Mouse (Mus musculus): ENCODE results near the gene Galk1. TPM values are rescaled to one million over a fixed set of nuclear protein-coding genes. Genes with fewer than 3 reads are reported as not detected.

Gene Galk1
- total RNA-seq, 1 experiment: 144 TPM

DNA sequence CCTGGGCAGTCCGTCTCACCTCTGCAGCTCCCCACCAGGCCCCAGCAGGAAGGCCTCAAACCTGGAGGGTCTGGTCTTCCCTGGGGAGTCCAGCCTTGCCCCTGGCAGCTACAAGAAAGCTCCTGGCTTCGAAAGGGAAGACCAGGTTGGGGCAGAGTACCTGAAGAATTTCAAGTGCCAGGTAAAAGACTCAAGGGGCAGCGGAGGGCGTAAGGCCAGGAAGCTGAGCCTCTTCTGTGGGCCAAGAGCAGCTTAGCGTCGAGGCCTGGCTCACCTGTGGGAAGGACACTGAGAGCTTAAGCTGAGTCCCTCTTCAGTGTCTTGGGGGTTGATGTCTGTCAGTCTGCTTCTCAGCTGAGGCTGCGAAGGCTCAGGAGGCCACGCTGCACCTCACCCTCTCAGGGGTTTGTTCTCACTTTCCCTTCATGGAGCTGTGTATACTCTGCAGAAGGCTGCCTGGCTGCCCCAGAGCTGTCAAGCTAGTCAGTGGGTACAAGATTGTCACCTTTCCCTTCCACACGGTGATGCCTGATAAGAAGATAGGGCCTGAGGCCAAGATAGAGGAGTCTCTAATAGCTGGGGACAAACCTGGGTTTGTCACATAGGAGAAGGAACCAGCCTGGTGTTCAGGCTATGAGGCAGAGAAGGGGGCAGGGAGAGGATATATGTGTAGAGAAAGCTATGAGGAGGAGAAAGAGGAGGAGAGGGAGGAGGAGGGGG lies 41.2 kb upstream of the Galk1 start:
- TF ChIP-seq HCFC1 (IDR thresholded peaks at IDR 0.05; ENCODE audit: borderline replicate concordance, insufficient read depth, low read length): no peak
- no peak for TF ChIP-seq ZC3H11A (IDR thresholded peaks at IDR 0.05; ENCODE audit: borderline replicate concordance, low read depth, low read length)
- TF ChIP-seq CHD2 (IDR thresholded peaks at IDR 0.05; ENCODE audit: low read depth, low read length): no peak
- no peak for TF ChIP-seq MAFK (IDR thresholded peaks at IDR 0.05; ENCODE audit: insufficient read depth, low read depth, low read length)
- TF ChIP-seq ZNF384 (IDR thresholded peaks at IDR 0.05; ENCODE audit: low read depth, low read length): no peak
- peaks cover 85% of the 10 kb centered on the region for H3K36me3 ChIP-seq (ENCODE audit: control insufficient read depth, insufficient read depth, low read length, poor library complexity, severe bottlenecking)

DNA sequence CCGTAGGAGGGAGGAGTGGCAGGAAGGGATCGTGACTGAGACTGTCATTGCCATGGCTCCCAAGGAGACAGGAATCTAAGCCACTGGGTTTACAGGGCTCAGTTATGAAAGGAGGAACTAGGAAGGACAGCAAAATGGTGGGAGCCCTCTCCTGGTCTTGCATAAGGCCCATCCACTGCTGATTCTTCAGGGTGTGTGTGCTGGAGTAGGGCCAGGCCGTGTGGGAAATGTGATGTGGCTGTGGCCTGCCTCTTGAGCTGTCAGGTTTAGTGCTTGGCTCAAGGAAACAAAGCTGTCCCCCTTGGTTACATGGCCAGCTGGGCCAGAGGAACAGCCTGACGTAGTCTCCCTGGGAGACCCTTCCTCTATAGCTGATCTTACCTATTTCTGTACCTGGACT lies 37.7 kb upstream of the Galk1 start:
- Histone ChIP-seq H3K9me3 (ENCODE audit: control insufficient read depth, insufficient read depth, low read depth, low read length) (no peaks in the 10 kb centered on the region), H3K4me1 (ENCODE audit: control insufficient read depth in 2 of 2, insufficient read depth in 2 of 2, low read length in 2 of 2, poor library complexity in 1 of 2) (peaks cover 0 to 2% of the 10 kb centered on the region in 2 experiments; a peak in 2 of 4 replicates), H3K27ac (ENCODE audit: insufficient read depth, low read depth, low read length, poor library complexity, severe bottlenecking) (no peak overlapping the region; the same call in 1 of the 2 replicates), H3K9ac (ENCODE audit: insufficient read depth, low read depth, low read length, poor library complexity, severe bottlenecking) (no peak overlapping the region), H3K36me3 (ENCODE audit: control insufficient read depth, insufficient read depth, low read length, poor library complexity, severe bottlenecking) (peaks cover 61% of the 10 kb centered on the region), H3K4me3 (ENCODE audit: insufficient read depth in 1 of 2, low read depth in 1 of 2, low read length in 2 of 2, poor library complexity in 1 of 2, severe bottlenecking in 1 of 2) (no peak overlapping the region)
- in situ Hi-C loops (cut with MboI; ENCODE audit: low sequenced_read_pairs in 2 of 2, unreplicated experiment in 2 of 2): no loop called here
- TF ChIP-seq HCFC1 (IDR thresholded peaks at IDR 0.05; ENCODE audit: borderline replicate concordance, insufficient read depth, low read length): no peak
- TF ChIP-seq MAFK (IDR thresholded peaks at IDR 0.05; ENCODE audit: insufficient read depth, low read depth, low read length): no peak
- TF ChIP-seq ZC3H11A (IDR thresholded peaks at IDR 0.05; ENCODE audit: borderline replicate concordance, low read depth, low read length): no peak
- TF ChIP-seq ZNF384 (IDR thresholded peaks at IDR 0.05; ENCODE audit: low read depth, low read length): no peak
- TF ChIP-seq CHD2 (IDR thresholded peaks at IDR 0.05; ENCODE audit: low read depth, low read length): no peak
- DNase-seq (ENCODE audit: low read depth, low spot score): no peak

More for the DNA sequence above, 41.2 kb upstream of the Galk1 start:
- in situ Hi-C loops (cut with MboI; ENCODE audit: low sequenced_read_pairs in 2 of 2, unreplicated experiment in 2 of 2): no loop called here
- Histone ChIP-seq H3K9ac (ENCODE audit: insufficient read depth, low read depth, low read length, poor library complexity, severe bottlenecking) (no peak overlapping the region), H3K9me3 (ENCODE audit: control insufficient read depth, insufficient read depth, low read depth, low read length) (no peaks in the 10 kb centered on the region), H3K27ac (ENCODE audit: insufficient read depth, low read depth, low read length, poor library complexity, severe bottlenecking) (no peak overlapping the region), H3K4me3 (ENCODE audit: insufficient read depth in 1 of 2, low read depth in 1 of 2, low read length in 2 of 2, poor library complexity in 1 of 2, severe bottlenecking in 1 of 2) (no peak overlapping the region), H3K4me1 (ENCODE audit: control insufficient read depth in 2 of 2, insufficient read depth in 2 of 2, low read length in 2 of 2, poor library complexity in 1 of 2) (0 out of 4 replicates have a peak, but pooled peaks cover 0 to 3% of the 10 kb centered on the region in 2 experiments)
- DNase-seq (ENCODE audit: low read depth, low spot score): no peak

DNA sequence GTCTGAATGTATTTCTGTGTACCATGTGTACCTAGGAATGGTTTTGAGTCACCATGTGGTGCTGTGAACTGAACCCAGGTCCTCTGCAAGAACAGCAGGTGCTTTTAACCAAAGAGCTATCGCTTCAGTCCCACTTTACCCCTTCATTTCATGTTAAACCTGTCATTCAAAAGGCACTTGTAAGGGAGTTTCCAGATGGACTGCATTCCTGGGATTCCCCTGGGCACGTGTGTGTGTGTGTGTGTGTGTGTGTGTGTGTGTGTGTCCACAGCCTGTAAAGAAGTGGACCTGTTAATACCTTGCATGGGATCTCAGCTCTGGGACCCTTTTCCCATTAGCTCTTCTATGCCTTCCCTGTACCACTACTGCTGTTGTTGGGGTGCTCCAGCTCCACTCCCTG lies 37.1 kb upstream of the Galk1 start:
- TF ChIP-seq CHD2 (IDR thresholded peaks at IDR 0.05; ENCODE audit: low read depth, low read length) (no peak), HCFC1 (IDR thresholded peaks at IDR 0.05; ENCODE audit: borderline replicate concordance, insufficient read depth, low read length) (no peak)
- peaks cover 57% of the 10 kb centered on the region for H3K36me3 ChIP-seq (ENCODE audit: control insufficient read depth, insufficient read depth, low read length, poor library complexity, severe bottlenecking)
- H3K4me1 ChIP-seq (ENCODE audit: control insufficient read depth in 2 of 2, insufficient read depth in 2 of 2, low read length in 2 of 2, poor library complexity in 1 of 2): peaks cover 0 to 2% of the 10 kb centered on the region in 2 experiments; a peak in 2 of 4 replicates
- no peak overlapping the region for H3K9ac ChIP-seq (ENCODE audit: insufficient read depth, low read depth, low read length, poor library complexity, severe bottlenecking)
- no peaks in the 10 kb centered on the region for H3K9me3 ChIP-seq (ENCODE audit: control insufficient read depth, insufficient read depth, low read depth, low read length)
- no peak overlapping the region for H3K4me3 ChIP-seq (ENCODE audit: insufficient read depth in 1 of 2, low read depth in 1 of 2, low read length in 2 of 2, poor library complexity in 1 of 2, severe bottlenecking in 1 of 2)
- in situ Hi-C loops (cut with MboI; ENCODE audit: low sequenced_read_pairs in 2 of 2, unreplicated experiment in 2 of 2): no loop called here
- no peak for DNase-seq (ENCODE audit: low read depth, low spot score)
- H3K27ac ChIP-seq (ENCODE audit: insufficient read depth, low read depth, low read length, poor library complexity, severe bottlenecking): no peak overlapping the region; the same call in 1 of the 2 replicates

DNA sequence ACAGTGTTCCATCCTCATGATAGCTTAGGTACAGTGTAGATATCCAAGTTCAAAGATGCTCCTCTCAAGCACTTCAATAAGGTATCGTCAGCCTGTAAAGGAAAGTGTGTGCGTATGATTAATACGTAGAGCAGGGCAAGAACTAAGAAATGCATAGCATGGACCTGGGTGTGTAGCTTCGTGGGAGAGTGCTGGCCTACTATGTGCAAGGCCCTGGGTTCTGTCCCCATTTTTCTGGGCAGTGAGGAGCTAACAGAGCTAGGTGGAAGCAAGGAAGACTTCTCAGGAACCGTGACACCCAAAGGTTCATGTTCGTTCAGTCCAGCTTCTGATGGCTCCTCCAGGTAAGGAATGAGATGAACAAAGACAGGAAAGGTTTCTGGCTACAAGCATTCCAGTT lies 32.7 kb upstream of the Galk1 start:
- Histone ChIP-seq H3K36me3 (ENCODE audit: control insufficient read depth, insufficient read depth, low read length, poor library complexity, severe bottlenecking) (peaks cover 28% of the 10 kb centered on the region), H3K9ac (ENCODE audit: insufficient read depth, low read depth, low read length, poor library complexity, severe bottlenecking) (no peak overlapping the region), H3K9me3 (ENCODE audit: control insufficient read depth, insufficient read depth, low read depth, low read length) (no peaks in the 10 kb centered on the region), H3K4me1 (ENCODE audit: control insufficient read depth in 2 of 2, insufficient read depth in 2 of 2, low read length in 2 of 2, poor library complexity in 1 of 2) (peaks cover 2% of the 10 kb centered on the region in 2 experiments; a peak in 2 of 4 replicates), H3K27ac (ENCODE audit: insufficient read depth, low read depth, low read length, poor library complexity, severe bottlenecking) (no peak overlapping the region), H3K4me3 (ENCODE audit: insufficient read depth in 1 of 2, low read depth in 1 of 2, low read length in 2 of 2, poor library complexity in 1 of 2, severe bottlenecking in 1 of 2) (no peak overlapping the region)
- in situ Hi-C loops (cut with MboI; ENCODE audit: low sequenced_read_pairs in 2 of 2, unreplicated experiment in 2 of 2): no loop called here
- no peak for TF ChIP-seq ZC3H11A (IDR thresholded peaks at IDR 0.05; ENCODE audit: borderline replicate concordance, low read depth, low read length)
- no peak for TF ChIP-seq HCFC1 (IDR thresholded peaks at IDR 0.05; ENCODE audit: borderline replicate concordance, insufficient read depth, low read length)
- TF ChIP-seq CHD2 (IDR thresholded peaks at IDR 0.05; ENCODE audit: low read depth, low read length): no peak
- TF ChIP-seq MAFK (IDR thresholded peaks at IDR 0.05; ENCODE audit: insufficient read depth, low read depth, low read length): no peak
- TF ChIP-seq ZNF384 (IDR thresholded peaks at IDR 0.05; ENCODE audit: low read depth, low read length): no peak
- DNase-seq (ENCODE audit: low read depth, low spot score): no peak

Data from ES-E14 (cell line).